Mouse (Mus musculus) stomach, postnatal 0 days (tissue): ENCODE measurements at regions not wholly inside any gene's neighbourhood (a gene's known extent, or its start where the extent isn't known, plus 50 kb on each side); places are given as distances from the start of the nearest gene placed in this dataset.

Experiments used
- CTCF ChIP-seq: IDR thresholded peaks from 2 replicates; pipeline ENCODE4 v1.5.1; 2016; ENCODE audit warnings: antibody characterized with exemption, low read depth, mild to moderate bottlenecking, moderate library complexity
- EP300 ChIP-seq: optimal IDR thresholded peaks from 2 replicates; pipeline ENCODE3; 2016; ENCODE audit warnings: antibody characterized with exemption

DNA sequence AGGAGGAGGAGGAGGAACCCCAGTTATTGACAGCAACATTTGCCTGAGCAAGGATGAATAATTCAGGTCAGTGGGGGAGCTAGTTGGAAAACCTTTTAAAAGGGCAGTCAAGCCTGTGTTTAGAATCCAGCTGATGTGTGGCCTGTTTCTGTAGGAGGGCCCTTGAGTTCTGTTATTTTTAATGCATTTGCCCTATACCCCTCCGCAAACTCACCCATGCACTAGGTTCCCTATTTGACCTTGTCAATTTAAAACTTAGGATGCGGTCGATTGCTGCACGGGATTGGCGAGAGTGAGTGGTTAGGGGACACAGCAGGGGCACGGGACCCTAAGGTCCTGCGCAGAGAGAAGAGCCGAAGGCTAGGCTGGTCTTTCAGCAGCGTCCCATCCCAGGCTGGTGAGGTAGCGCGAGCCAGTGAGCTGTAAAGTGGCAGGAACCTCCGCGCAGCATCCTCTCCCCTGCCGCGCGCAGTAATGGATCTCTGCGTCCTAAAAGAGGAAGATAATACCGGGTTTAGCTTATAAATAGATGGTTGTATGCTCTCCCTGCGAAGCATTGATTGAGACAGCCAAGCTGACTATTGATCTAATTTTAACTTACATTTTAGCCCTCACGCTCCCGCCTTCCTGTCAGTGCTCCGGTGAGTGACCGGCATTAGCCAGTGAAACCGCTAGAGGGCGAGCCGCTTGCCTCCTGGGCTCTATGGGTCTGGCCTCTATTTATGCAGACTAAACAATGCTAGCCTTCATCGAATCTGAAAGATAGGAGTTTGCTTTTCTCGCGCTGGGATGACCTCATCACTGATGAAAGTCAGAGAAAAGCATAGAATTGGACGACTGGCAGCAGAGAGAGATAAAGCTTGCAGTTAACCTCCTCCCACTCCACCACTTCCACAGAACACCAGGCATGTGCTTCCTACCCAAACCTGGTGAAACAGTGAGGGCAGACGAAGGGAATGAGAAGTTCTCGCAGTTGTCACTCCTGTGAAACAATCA is 245.5 kb downstream of the Cd47 start:
- TF ChIP-seq CTCF, result peak; percentile 84
- no peak for TF ChIP-seq EP300
